Mouse (Mus musculus) embryonic facial prominence, embryonic 11.5 days (tissue): ENCODE measurements at regions not wholly inside any gene's neighbourhood (a gene's known extent, or its start where the extent isn't known, plus 50 kb on each side); places are given as distances from the start of the nearest gene placed in this dataset.

Source experiments
- ATAC-seq: fragments of 200-750 bp; cut with Nextera tagmentation; replicated peaks from 2 replicates; pipeline ENCODE4 v1.8.0; 2017; ENCODE audit warnings: low read depth; ENCODE audit not compliant: insufficient number of reproducible peaks, low FRiP score, low TSS enrichment
- DNase-seq: peaks from one replicate; pipeline ENCODE4 v3.0.0-alpha.2; 2015; ENCODE audit warnings: low spot score
- H3K27ac ChIP-seq: fragments of 300-500 bp; sonication (generic); replicated peaks from 2 replicates; pipeline ENCODE4 v1.5.1; 2014; ENCODE audit warnings: mild to moderate bottlenecking, low read depth, low read length, control low read depth
- H3K27me3 ChIP-seq: fragments of 300-500 bp; sonication (generic); 2 replicates; pipeline ENCODE4 v1.6.1; 2014; ENCODE audit warnings: mild to moderate bottlenecking, low read length, moderate library complexity, mixed read lengths; ENCODE audit not compliant: control insufficient read depth, insufficient read depth
- H3K36me3 ChIP-seq: fragments of 300-500 bp; sonication (generic); replicated peaks from 2 replicates; pipeline ENCODE4 v1.6.1; 2014; ENCODE audit warnings: low read depth, mild to moderate bottlenecking, low read length, moderate library complexity, mixed read lengths; ENCODE audit not compliant: control insufficient read depth, insufficient read depth
- H3K4me1 ChIP-seq: fragments of 300-500 bp; sonication (generic); 2 replicates; pipeline ENCODE4 v1.6.1; 2014; ENCODE audit warnings: low read length, mixed read lengths; ENCODE audit not compliant: control insufficient read depth, insufficient read depth
- H3K4me2 ChIP-seq: fragments of 300-500 bp; sonication (generic); 2 replicates; pipeline ENCODE4 v1.6.1; 2014; ENCODE audit warnings: low read depth, mild to moderate bottlenecking, control low read depth, low read length, moderate library complexity
- H3K4me3 ChIP-seq: fragments of 300-500 bp; sonication (generic); 2 replicates; pipeline ENCODE4 v1.5.1; 2014; ENCODE audit warnings: low read depth, low read length, control low read depth
- H3K9ac ChIP-seq: fragments of 300-500 bp; sonication (generic); replicated peaks from 2 replicates; pipeline ENCODE4 v1.6.1; 2014; ENCODE audit warnings: mild to moderate bottlenecking, control low read depth, low read length
- H3K9me3 ChIP-seq: fragments of 300-500 bp; sonication (generic); replicated peaks from 2 replicates; pipeline ENCODE4 v1.6.1; 2016; ENCODE audit warnings: mild to moderate bottlenecking, low read length, inconsistent platforms, mixed read lengths; ENCODE audit not compliant: control insufficient read depth
- WGBS: fragments of 180-500 bp; shearing (Covaris S2); extraction: QIAGEN DNeasy Blood & Tissue Kit; methylation state at CpG from one replicate; pipeline ENCODE4 v1.1.7; 2014; 5-methylcytosine and 5-hydroxymethylcytosine counted together

DNA sequence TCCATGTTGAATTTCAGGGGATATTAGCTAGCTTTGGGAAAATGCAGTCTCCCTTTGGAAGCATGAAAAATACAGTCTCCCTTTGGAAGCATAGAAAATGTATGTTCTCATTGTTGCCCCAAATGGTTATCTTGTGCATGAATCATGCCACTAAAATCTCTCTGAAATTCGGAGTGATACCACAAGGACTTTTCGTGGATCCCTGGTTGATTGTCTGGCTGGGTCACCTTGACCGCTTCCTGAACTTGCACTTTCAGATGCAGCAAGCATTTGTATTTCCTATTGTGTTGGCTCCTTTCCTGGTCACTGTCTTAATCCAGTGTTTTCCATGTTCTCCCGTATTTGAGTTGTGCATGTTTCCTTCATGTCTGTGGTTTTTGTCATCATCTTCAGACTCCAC is 986.6 kb downstream of the Ttll7 start:
- ATAC-seq (no peak), DNase-seq (no peak)
- H3K9me3 ChIP-seq: no peaks in the 10 kb centered on the region
- no peaks in the 10 kb centered on the region for H3K4me1 ChIP-seq
- H3K9ac ChIP-seq: no peak overlapping the region
- H3K36me3 ChIP-seq: no peaks in the 10 kb centered on the region
- no peak overlapping the region for H3K4me3 ChIP-seq
- WGBS: 93% methylated on average over 4 of the region's 4 CpGs
- no peaks in the 10 kb centered on the region for H3K27me3 ChIP-seq
- no peak overlapping the region for H3K27ac ChIP-seq
- no peak overlapping the region for H3K4me2 ChIP-seq

DNA sequence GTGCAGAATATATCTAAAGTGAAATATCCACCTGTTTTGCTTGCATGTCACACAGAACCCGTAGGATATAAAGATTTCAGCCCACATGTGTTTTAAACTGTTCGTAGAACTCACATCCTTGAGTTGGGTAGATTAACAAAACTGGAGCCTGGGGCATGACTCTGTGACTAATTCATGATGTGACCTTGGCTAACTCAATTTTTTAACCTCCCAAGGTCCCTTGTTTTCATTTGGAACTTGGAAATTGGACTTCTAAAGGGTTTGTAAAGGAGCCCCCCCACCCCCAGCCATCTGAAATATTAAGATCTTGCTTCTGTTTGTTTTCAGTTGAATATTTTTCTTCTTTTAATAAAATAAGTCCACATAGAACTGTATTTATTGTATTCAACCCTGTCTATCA is 983.5 kb downstream of the Ttll7 start:
- no peak for ATAC-seq
- Histone ChIP-seq H3K9me3 (no peaks in the 10 kb centered on the region), H3K4me2 (no peak overlapping the region), H3K4me3 (no peak overlapping the region), H3K36me3 (no peaks in the 10 kb centered on the region), H3K4me1 (no peaks in the 10 kb centered on the region), H3K27me3 (no peaks in the 10 kb centered on the region), H3K9ac (no peak overlapping the region), H3K27ac (no peak overlapping the region)
- 41% methylated on average over 2 of the region's 2 CpGs for WGBS
- peak; percentile 63 for DNase-seq

DNA sequence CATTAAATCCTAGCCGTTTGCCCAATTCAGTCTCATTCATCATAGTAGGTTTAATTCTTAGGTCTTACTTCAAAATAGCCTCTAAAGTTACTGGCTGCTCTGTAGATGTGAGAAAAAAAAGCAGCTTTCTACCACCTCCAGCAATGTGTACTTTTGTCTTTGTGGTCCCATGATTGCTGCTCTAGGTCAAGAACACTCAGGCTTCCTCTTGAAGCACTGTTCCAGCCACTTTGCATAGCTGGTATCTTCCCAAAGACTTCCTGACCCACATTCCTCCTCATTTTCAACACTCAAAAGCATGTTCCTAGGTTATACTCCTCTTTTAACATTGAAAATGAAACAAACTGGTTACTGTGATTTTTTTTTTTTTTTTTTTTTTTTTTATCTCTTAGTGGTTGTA is 973.2 kb downstream of the Ttll7 start:
- Histone ChIP-seq H3K4me3 (no peak overlapping the region), H3K27ac (no peak overlapping the region), H3K36me3 (no peaks in the 10 kb centered on the region), H3K4me2 (no peak overlapping the region), H3K27me3 (no peaks in the 10 kb centered on the region), H3K4me1 (no peaks in the 10 kb centered on the region), H3K9ac (no peak overlapping the region), H3K9me3 (no peaks in the 10 kb centered on the region)
- 78% methylated on average over 1 of the region's 1 CpGs for WGBS
- ATAC-seq (no peak), DNase-seq (no peak)

DNA sequence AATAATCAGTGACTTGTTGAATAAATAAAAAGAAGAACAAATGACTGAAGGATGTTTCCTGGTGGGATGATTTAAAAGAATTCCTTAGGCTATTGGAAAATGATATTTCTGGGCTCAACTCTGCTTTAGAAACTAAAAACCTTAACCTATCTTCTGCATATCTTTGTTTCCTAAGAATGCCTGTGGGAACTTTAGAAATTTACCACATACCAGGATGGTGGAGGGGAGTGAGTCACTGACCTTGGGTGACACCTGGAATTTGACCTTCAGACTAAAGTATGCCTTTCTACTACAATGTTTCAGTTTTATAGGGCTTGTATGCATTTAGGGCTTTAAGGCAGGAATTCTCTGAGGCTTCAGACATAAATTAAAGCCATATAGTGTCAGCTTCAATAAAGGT is 972.3 kb downstream of the Ttll7 start:
- no peaks in the 10 kb centered on the region for H3K9me3 ChIP-seq
- H3K4me3 ChIP-seq: no peak overlapping the region
- H3K27me3 ChIP-seq: no peaks in the 10 kb centered on the region
- no peak overlapping the region for H3K9ac ChIP-seq
- no peak overlapping the region for H3K4me2 ChIP-seq
- DNase-seq (peak; percentile 48), ATAC-seq (no peak)
- H3K27ac ChIP-seq: no peak overlapping the region
- no peaks in the 10 kb centered on the region for H3K4me1 ChIP-seq
- H3K36me3 ChIP-seq: no peaks in the 10 kb centered on the region

GRCm38 (mm10) chr3:147814080-147814650 is 962.0 kb downstream of the Ttll7 start:
- H3K9me3 ChIP-seq: no peaks in the 10 kb centered on the region
- H3K4me2 ChIP-seq: no peak overlapping the region
- no peak overlapping the region for H3K27ac ChIP-seq
- no peak for DNase-seq
- no peaks in the 10 kb centered on the region for H3K36me3 ChIP-seq
- ATAC-seq: no peak
- H3K4me1 ChIP-seq: no peaks in the 10 kb centered on the region
- H3K4me3 ChIP-seq: no peak overlapping the region
- no peak overlapping the region for H3K9ac ChIP-seq
- no peaks in the 10 kb centered on the region for H3K27me3 ChIP-seq

GRCm38 (mm10) chr3:147802546-147802945 is 950.4 kb downstream of the Ttll7 start:
- 83% methylated on average over 4 of the region's 4 CpGs for WGBS
- ATAC-seq: no peak

DNA sequence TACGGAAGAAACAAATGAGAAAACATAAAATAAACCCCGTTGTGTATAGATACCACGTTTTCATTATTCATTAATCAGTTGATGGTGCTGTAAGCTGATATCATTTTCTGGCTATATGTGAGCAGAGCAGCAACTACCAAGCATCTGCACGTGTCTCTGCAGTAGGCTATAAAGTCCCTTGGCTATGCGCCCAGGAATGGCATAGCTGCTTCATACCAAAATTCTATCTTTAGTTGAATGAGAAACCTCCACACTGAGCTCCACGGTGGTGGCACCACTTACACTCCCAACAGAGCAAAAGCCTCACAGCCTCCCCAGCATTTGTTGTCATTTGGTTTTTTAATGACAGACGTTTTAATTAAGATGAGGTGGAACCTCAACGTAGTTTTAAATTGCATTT is 944.4 kb downstream of the Ttll7 start:
- 91% methylated on average over 8 of the region's 8 CpGs for WGBS
- no peaks in the 10 kb centered on the region for H3K4me1 ChIP-seq
- no peaks in the 10 kb centered on the region for H3K9me3 ChIP-seq
- no peaks in the 10 kb centered on the region for H3K36me3 ChIP-seq
- no peak for DNase-seq
- no peaks in the 10 kb centered on the region; the same call in 1 of the 2 replicates for H3K27me3 ChIP-seq
- H3K4me2 ChIP-seq: no peak overlapping the region
- H3K9ac ChIP-seq: no peak overlapping the region
- no peak overlapping the region for H3K27ac ChIP-seq
- no peak for ATAC-seq
- H3K4me3 ChIP-seq: no peak overlapping the region

More at GRCm38 (mm10) chr3:147802546-147802945, 950.4 kb downstream of the Ttll7 start:
- Histone ChIP-seq H3K4me3 (no peak overlapping the region), H3K4me2 (no peak overlapping the region), H3K9ac (no peak overlapping the region), H3K27ac (no peak overlapping the region), H3K4me1 (no peaks in the 10 kb centered on the region), H3K9me3 (no peaks in the 10 kb centered on the region), H3K27me3 (no peaks in the 10 kb centered on the region), H3K36me3 (no peaks in the 10 kb centered on the region)
- no peak for DNase-seq

- Histone ChIP-seq H3K9ac (no peak overlapping the region), H3K27me3 (no peaks in the 10 kb centered on the region; the same call in 1 of the 2 replicates), H3K4me3 (no peak overlapping the region), H3K4me1 (no peaks in the 10 kb centered on the region), H3K36me3 (no peaks in the 10 kb centered on the region), H3K4me2 (no peak overlapping the region), H3K9me3 (no peaks in the 10 kb centered on the region), H3K27ac (no peak overlapping the region)
- DNase-seq (no peak), ATAC-seq (no peak)
Observed at GRCm38 (mm10) chr3:147795116-147795515, 942.9 kb downstream of the Ttll7 start.
